Mouse (Mus musculus) lung, postnatal 0 days (tissue): ENCODE measurements around the gene Opa3. TPM values are rescaled to one million over a fixed set of nuclear protein-coding genes. Genes with fewer than 3 reads are reported as not detected.

ENCODE experiments used
- ATAC-seq: fragments of 200-750 bp; cut with Nextera tagmentation; 2 replicates; pipeline ENCODE4 v1.8.0; 2017; ENCODE audit warnings: moderate library complexity
- DNase-seq: peaks from one replicate; pipeline ENCODE4 v3.0.0-alpha.2; 2016; ENCODE audit warnings: low spot score
- H3K27ac ChIP-seq: fragments of 300-500 bp; sonication (generic); 2 replicates; pipeline ENCODE4 v1.5.1; 2014; ENCODE audit warnings: antibody characterized with exemption, mild to moderate bottlenecking, low read length, mixed read lengths
- H3K27me3 ChIP-seq: fragments of 300-500 bp; sonication (generic); replicated peaks from 2 replicates; pipeline ENCODE4 v1.6.1; 2014; ENCODE audit warnings: low read length, mixed read lengths; ENCODE audit not compliant: insufficient read depth
- H3K36me3 ChIP-seq: fragments of 300-500 bp; sonication (generic); 2 replicates; pipeline ENCODE4 v1.6.1; 2014; ENCODE audit warnings: low read length, mixed read lengths; ENCODE audit not compliant: insufficient read depth
- H3K4me1 ChIP-seq: fragments of 300-500 bp; sonication (generic); 2 replicates; pipeline ENCODE4 v1.6.1; 2014; ENCODE audit warnings: antibody characterized with exemption, low read depth, low read length, mixed read lengths; ENCODE audit not compliant: insufficient read depth
- H3K4me2 ChIP-seq: fragments of 300-500 bp; sonication (generic); replicated peaks from 2 replicates; pipeline ENCODE4 v1.6.1; 2014; ENCODE audit warnings: low read depth, mild to moderate bottlenecking, low read length, moderate library complexity, mixed read lengths
- H3K4me3 ChIP-seq: fragments of 300-500 bp; sonication (generic); 2 replicates; pipeline ENCODE4 v1.5.1; 2014; ENCODE audit warnings: low read depth, low read length
- H3K9ac ChIP-seq: fragments of 300-500 bp; sonication (generic); replicated peaks from 2 replicates; pipeline ENCODE4 v1.6.1; 2014; ENCODE audit warnings: low read depth, mild to moderate bottlenecking
- H3K9me3 ChIP-seq: fragments of 300-500 bp; sonication (generic); 2 replicates; pipeline ENCODE4 v1.6.1; 2016; ENCODE audit warnings: low read length, mixed read lengths
- CTCF ChIP-seq: IDR thresholded peaks from 2 replicates; pipeline ENCODE4 v1.5.1; 2016; ENCODE audit warnings: antibody characterized with exemption, mild to moderate bottlenecking
- EP300 ChIP-seq: IDR thresholded peaks from 2 replicates; pipeline ENCODE4 v1.6.1; 2016; ENCODE audit warnings: antibody characterized with exemption, mild to moderate bottlenecking, control low read depth
- WGBS: fragments of 180-500 bp; shearing (Covaris S2); extraction: QIAGEN DNeasy Blood & Tissue Kit; methylation state at CpG from one replicate; pipeline ENCODE4 v1.1.7; 2014; 5-methylcytosine and 5-hydroxymethylcytosine counted together
- polyA plus RNA-seq: library from polyadenylated mRNA; unstranded; fragments of >200 nt; fragmentation: Nextera tagmentation; extraction: Ambion mirVana; gene quantifications from 2 replicates; pipeline ENCODE4 v1.2.1, GENCODE M21; 2015

The Opa3 gene
- polyA plus RNA-seq, 1 experiment from 2014 or later = 19.0 TPM

DNA sequence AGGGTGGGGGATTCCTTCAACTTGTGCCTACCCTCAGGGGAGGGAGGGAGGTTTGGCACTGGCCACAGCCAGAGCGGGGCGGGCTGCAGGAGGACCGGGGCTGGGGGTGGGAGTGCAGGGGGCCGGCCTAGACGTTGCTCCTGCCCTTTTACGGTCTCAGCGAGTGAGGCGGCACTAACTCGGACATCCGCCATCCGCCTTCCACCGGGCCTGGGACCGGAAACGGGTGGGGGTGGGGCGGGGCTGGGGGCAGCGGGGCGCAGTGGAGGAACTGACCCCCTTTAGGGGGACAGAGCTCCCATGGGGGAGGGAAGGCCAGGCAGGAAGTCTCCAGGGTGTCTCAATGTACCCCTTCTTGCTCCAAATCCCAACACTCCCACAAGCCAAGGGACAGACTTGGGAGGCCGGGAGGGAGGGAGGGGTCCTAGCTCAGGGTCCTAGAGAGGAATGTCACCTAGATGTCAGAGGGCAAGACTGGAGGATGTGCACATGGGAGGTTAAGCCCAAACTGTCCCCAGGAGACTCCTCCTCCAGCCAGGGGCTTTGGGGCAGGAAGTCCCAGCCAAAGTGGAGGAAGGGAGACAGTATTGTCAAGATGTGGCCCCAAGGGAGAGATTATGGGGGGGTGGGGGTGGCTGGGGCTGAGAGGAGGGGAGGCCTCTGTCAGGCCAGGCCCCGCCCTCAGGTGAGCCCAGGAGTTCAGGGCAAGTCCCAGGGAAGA lies 41.7 kb downstream of the Opa3 start:
- no peaks in the 10 kb centered on the region for H3K9me3 ChIP-seq
- no peaks in the 10 kb centered on the region; the same call in 1 of the 2 replicates for H3K36me3 ChIP-seq
- DNase-seq (peak; percentile 95), ATAC-seq (peak; percentile 77)
- peaks cover 20% of the 10 kb centered on the region; the same call in 1 of the 2 replicates for H3K4me1 ChIP-seq
- peak overlapping the region; percentile 90 for H3K4me3 ChIP-seq
- WGBS = under 1% methylated on average over 16 of the region's 19 CpGs
- peak overlapping the region; percentile 78 for H3K9ac ChIP-seq
- H3K27me3 ChIP-seq = no peaks in the 10 kb centered on the region
- no peak for TF ChIP-seq CTCF
- no peak for TF ChIP-seq EP300
- H3K4me2 ChIP-seq = peak overlapping the region; percentile 91
- H3K27ac ChIP-seq = peak overlapping the region; percentile 95

GRCm38 (mm10) chr7:19270509-19271237 lies 42.5 kb downstream of the Opa3 start:
- peak overlapping the region; percentile 90 for H3K4me3 ChIP-seq
- H3K36me3 ChIP-seq = no peaks in the 10 kb centered on the region
- peak overlapping the region; percentile 91 for H3K4me2 ChIP-seq
- ATAC-seq (no peak), DNase-seq (peak; percentile 59)
- H3K9ac ChIP-seq = peak overlapping the region; percentile 78
- H3K9me3 ChIP-seq = no peaks in the 10 kb centered on the region
- 0% methylated on average over 13 of the region's 21 CpGs for WGBS
- peaks cover 17% of the 10 kb centered on the region; the same call in 1 of the 2 replicates for H3K4me1 ChIP-seq
- H3K27ac ChIP-seq = peak overlapping the region; percentile 95
- no peaks in the 10 kb centered on the region for H3K27me3 ChIP-seq
- TF ChIP-seq CTCF = no peak
- no peak for TF ChIP-seq EP300

DNA sequence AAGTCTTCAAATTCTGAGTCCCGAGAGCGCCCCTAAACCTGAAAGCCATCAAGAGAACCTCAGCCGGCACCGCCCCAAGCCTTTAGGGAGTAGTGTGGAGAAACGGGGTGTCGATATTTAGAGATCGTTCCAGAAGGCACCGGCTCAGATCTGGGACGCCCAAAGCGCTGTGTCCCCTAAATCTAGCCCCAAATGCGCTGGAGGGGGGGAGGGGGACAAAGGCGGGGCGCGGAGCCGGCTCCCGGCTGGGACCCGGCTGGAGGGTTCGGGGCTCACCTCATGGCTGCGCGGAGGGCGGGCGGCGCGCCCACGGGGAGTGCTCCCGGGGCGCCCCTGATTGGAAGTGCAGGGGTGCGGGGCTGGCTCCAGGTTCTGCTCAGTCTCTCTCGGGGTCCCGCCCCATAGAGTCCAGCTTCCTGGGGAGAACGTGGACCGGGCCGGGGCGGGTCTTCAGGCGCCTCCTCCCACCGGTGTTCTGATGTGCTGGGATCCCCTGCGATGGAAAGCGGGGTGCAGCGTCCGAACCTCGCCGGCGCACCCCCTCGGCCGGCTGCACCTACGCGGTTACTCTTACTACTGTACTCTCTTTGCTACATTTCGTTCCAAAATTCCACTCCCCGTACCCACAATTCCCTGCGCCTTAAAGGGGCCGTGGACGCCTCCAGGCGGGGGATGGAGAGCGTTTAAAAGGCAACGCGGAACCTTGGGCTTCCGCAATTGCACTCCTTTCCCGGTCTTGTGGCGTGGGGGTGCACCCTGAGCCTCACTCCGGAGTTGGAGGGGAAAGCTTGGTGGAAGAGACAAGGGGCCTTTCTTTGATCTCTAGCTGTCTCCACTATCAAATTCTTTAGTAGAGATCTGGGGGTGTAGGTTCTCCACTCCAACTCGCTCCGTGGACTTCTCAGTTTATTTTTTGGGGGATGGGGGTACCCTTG lies 43.4 kb downstream of the Opa3 start, which contains the start of gene Vasp:
TSS of gene Vasp (minus strand) at position 580 of the 935 bp plus-strand sequence.
- peak within 1 kb of the TSS; percentile 95 for H3K27ac ChIP-seq
- DNase-seq (peak; percentile 93), ATAC-seq (peak; percentile 54)
- peak within 1 kb of the TSS; percentile 78 for H3K9ac ChIP-seq
- peak within 1 kb of the TSS; percentile 90 for H3K4me3 ChIP-seq
- H3K4me1 ChIP-seq = peaks cover 10% of the 10 kb centered on the region; the same call in 1 of the 2 replicates
- peak within 1 kb of the TSS; percentile 91 for H3K4me2 ChIP-seq
- H3K36me3 ChIP-seq = no peaks in the 10 kb centered on the region
- 2% methylated on average over 46 of the region's 62 CpGs for whole genome bisulfite sequencing
- no peaks in the 10 kb centered on the region for H3K27me3 ChIP-seq
- no peaks in the 10 kb centered on the region for H3K9me3 ChIP-seq
- TF ChIP-seq CTCF = peak; percentile 29
- peak; percentile 60 for TF ChIP-seq EP300

DNA sequence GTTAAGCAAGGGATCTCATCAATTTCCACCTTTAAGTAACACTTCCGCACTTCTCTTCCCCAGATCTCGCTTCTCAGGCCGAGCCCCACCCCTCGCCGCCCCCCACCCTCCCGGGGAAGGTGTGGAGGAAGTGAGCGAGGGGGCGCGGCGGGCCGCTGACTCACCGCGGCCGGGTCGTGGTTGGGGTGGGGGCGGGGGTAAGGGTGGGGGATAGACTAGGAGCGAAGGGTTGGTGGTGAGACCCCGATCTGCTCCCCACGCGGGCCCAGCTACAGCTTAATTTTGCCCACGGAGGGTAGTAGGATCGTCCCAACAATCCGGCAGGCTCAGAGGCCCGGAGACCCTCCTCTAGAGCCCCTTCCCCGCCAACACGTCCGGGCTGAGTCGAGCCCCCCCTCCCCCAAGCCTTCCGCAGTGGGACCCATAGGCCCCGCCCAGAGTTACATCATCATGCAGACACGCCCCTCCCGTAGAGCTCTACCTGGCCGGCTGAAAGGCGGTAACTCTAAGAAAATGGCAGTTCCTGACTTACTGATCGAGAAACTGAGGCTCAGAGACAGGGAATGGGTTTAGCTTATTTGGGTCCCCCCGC lies 44.1 kb downstream of the Opa3 start:
- Histone ChIP-seq H3K4me1 (peaks cover 8% of the 10 kb centered on the region; the same call in 1 of the 2 replicates), H3K4me3 (peak overlapping the region; percentile 90), H3K4me2 (peak overlapping the region; percentile 91), H3K27me3 (no peaks in the 10 kb centered on the region), H3K9me3 (no peaks in the 10 kb centered on the region), H3K27ac (peak overlapping the region; percentile 95), H3K9ac (peak overlapping the region; percentile 78), H3K36me3 (no peaks in the 10 kb centered on the region)
- ATAC-seq (peak; percentile 56), DNase-seq (peak; percentile 90)
- TF ChIP-seq EP300 = 0 out of 2 replicates have a peak, but pooled peaks have one; percentile 17
- no peak for TF ChIP-seq CTCF
- WGBS = under 1% methylated on average over 25 of the region's 36 CpGs

DNA sequence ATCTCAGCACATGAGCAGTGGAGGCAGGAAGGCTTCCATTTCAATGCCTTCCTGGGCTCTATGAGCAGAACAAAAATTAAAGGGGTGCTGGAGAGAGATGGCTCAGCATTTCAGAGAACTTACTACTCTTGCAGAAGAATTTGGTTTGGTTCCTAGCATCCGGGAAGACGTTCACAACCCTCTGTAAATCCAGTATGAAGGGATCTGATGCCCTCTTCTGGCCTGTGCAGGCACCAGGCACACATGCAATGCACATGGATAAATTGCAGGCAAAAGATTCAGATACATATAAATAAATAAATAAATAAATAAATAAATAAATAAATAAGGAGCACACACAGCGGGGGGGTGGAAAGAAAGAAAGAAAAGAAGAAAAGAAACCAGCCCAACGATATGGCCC lies 48.1 kb downstream of the Opa3 start:
- no peak for ATAC-seq
- no peak overlapping the region for H3K27ac ChIP-seq
- H3K9ac ChIP-seq = no peak overlapping the region
- no peaks in the 10 kb centered on the region for H3K9me3 ChIP-seq
- H3K27me3 ChIP-seq = peaks cover 36% of the 10 kb centered on the region
- H3K4me3 ChIP-seq = no peak overlapping the region
- no peak for DNase-seq
- 33% methylated on average over 4 of the region's 4 CpGs for WGBS
- no peaks in the 10 kb centered on the region for H3K36me3 ChIP-seq
- peak; percentile 53 for TF ChIP-seq CTCF
- TF ChIP-seq EP300 = no peak
- H3K4me1 ChIP-seq = peaks cover 5% of the 10 kb centered on the region; the same call in 1 of the 2 replicates
- H3K4me2 ChIP-seq = no peak overlapping the region
